Mouse (Mus musculus) neural tube, embryonic 10.5 days (tissue): ENCODE measurements around the gene Myo1g.
A peak's percentile ranks its signal among the peaks of the same experiment; 100 is the strongest.

Experiments
- DNase-seq: peaks from one replicate; pipeline ENCODE4 v3.0.0-alpha.2; 2017; ENCODE audit warnings: low spot score; ENCODE audit errors: extremely low spot score

The Myo1g gene

DNA sequence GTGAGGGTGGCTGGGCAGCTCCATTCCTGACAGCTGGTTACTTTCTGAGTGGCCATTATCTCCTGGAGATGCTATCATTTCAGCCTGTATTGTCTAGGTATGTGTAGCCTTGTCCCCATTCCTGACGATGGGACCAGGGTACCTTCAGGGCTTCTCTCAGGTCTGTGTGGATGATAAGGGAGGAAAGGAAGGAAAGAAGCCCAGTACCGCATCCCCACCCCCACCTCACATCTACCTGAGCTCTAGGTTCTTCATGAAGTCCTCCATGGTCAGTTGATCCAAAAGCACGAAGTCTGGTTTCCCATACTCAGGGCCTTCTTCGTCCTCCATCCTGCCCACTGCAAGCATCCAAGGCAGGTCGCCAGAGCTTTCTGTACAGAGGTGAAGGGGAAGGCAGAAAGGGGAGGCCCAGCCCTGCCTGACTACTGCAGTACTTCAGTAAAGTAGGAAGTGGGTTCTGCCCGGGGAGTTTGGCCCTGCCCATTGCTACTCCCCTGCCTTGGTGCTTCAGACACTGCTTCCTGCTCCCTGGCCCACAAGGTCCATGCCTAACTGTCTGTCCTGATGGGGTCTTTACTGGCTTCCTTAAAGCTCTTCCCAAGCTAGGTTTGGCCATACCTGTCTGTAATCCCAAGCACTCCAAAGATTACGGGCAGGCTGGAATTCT is at the start of gene Myo1g:
Myo1g (minus strand) TSS at position 459 of the 667 bp plus-strand sequence.
- no peak for DNase-seq

DNA sequence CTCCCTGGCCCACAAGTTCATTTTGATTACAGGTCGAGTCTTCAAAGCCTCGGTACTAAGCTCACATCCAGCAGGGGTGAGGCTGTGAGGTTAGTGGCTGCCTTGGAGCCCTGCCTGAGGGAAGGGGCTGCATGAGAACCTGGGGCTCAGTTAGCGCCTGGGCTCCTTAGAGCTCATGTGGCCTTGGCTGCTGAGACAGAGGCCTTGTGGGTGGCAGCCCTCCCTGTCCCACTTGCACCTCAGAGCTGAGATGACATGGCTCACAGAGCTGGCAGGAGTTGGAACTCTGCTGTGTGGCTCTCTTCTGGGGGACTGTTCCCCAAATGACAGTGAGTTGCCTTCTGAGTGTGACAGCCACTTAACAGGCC is 48.6 kb upstream of the Myo1g start:
- no peak for DNase-seq

DNA sequence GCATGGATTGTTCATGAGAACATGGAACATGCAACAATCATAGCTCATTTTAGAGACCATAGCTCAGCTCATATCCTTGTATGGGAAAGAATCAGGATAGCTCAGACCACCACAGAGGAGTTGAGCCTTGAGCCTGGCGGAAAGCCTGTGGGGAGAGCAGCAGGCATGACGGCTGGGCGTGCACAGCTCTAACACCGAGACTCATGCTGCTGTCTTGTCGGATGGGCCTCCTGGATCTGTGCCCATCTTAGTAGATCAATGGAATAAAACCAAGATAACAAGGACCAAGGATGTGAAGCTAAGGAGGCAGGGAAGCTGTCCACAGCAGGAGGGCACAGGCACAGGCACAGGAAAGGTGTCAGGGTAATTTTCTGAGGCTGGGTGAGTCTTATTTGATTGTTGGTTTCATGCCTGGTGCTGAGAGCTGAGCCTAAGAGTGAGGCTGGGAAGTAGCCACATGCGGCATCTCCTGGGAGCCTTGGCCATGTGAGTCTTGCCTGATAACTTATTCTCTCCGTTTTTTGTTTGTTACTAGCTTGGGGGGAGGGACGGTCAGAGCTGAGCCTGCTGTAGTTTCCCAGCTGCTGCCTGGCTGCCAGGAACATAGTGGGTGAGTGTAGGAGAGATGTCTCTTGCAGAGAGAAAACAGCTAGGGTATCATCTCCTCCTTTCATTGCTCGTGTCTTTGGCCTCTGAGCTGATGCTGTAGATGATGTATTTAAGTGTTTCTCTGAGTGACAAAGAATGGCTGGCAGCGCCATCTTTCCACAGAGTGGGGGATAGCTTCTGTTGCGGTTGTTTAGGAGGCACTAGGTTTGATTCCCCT is 48.0 kb upstream of the Myo1g start:
- DNase-seq: no peak

DNA sequence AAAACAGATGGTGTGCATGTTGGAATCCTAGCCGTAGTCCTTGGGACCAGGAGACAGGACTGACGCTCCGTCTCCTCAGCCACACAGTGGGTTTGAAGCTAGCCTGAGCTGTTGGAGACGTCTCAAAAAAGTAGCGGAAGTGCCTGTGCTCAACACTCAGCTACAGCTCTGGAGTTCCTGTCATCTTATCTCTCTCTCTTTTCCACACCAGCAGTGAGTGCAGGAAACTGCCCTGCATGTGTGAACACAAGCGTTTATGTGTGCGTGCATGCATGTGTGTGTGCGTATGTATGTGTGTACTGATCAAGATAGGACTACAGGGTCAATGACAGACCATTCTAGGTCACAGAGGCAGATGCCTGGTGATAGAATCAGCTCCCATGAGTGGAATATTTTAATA is 47.2 kb upstream of the Myo1g start:
- no peak for DNase-seq

DNA sequence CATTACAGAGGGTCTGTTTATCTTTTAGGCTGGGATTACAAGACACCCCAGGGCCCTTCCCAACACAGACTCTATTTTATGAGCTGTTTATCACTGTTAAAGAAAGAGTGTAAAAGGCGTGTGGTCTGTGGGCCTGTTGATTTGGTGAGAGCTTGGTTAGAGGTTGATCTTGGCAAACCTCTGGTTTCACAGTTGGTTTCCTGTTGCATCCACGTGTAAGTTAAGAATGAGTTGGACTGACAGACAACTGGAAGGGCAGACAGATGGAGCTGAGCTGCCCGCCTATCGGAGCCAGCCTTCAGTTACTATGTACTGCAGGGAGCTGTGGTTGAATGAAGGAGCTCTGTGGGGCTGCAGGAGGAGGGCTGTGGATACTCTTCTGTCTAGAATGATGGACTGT is 45.7 kb upstream of the Myo1g start:
- no peak for DNase-seq

DNA sequence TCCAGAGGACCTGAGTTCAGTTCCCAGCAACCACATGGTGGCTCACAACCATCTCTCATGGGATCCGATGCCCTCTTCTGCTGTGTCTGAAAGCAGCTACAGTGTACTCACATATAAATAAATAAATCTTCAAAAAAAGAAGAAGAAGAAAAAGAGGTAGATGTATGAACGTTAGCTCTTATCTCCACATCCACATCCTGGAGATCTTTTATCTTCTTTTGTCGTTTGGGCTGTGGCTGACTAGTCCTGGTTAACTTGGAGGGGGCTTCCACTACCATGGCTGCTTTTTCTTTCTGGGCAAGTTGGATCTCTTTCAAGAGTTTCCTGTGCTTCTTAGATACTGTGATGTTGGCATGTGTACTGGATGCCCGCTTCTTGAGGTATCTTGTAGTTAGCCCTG is 42.4 kb upstream of the Myo1g start:
- DNase-seq: no peak

DNA sequence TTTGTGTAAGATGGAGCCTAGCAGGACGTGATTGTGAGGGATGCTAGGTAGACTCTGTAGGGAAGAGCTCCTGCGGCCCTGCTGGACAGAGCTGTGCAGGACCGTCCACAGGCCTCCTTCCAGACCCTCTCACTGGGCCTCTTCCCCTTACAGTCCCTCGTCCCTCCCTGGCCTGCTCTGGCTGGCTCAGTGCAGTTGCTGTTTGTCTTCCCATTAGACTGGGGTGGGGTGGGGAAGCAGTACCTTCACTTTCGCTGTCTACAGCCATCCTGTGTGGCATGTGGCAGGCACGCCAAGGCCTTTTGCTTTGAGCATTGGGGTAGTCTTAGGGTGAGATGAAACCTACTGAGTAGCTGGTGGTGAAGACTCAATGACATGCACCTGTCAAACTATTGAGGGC is 41.6 kb upstream of the Myo1g start:
- no peak for DNase-seq

DNA sequence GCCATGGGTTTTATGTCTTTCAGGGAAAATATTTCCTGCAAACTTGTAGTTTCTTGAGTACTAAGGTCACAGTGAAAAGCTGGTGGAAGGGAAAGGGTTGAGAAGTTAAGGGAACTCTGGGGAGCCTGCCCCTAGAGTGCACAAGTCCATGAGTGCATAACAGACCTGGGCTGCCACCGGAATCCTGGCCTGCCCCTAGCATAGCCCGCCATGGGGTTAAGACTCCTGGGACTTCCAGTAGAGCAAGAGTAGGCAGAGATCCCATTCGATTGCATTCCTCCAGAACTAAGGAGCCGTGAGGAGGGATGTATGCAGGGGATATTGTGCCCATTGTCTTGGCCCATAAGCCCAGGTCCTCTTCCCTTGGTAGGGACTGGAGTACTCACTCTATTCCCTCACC is 40.7 kb upstream of the Myo1g start:
- DNase-seq: no peak

DNA sequence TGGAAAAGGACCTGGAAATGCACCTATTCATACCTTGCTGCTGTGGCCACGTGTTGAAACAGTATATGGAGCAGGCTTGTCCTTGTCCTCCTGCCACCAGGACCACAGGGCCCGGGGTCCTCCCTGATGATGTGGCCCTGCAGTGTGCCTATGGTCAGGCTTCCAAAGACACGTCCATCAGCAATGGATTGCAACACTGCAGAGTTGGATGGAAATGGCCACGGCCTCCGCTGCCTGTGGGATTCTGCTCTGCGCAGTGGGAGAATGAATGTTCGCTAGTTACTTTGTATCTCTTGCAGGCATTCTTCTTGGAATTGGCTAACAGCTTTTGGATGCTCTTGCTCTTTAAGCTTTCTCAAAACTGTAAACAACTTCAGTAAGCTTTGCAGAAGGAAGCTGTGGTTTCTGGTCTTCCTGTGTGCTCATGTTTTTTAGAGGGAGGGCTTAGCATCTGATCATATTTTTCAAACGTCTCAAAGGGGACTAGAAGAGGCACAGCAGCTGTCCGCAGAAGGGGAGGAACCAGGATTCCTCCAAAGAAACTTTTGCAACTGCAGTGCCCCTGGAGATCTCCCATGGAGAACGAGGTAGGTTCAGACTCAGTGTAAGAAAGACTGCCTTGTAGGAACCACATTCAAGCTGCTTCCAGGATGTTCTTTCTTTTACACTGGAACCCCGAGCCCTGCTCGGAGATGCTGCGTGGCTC is 40.0 kb upstream of the Myo1g start:
- DNase-seq: no peak

DNA sequence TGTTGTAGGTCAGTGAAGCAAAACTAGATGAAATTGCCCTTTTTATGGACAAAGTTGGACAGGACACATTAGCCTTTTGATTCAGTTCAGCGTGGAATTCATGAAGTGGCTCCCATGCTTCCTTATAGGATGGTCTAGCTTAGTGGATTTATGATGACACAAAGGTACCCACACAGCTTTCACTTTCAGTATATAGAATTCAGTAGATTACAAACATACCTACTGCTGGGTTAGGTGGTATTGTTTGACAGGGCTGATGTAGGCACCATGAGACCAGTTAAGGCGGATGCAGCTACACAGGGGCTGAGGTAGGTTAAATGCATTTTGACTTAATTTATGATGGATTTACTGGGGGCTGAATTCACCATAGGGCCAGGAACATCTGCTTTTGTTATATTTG is 39.2 kb upstream of the Myo1g start:
- DNase-seq: no peak

DNA sequence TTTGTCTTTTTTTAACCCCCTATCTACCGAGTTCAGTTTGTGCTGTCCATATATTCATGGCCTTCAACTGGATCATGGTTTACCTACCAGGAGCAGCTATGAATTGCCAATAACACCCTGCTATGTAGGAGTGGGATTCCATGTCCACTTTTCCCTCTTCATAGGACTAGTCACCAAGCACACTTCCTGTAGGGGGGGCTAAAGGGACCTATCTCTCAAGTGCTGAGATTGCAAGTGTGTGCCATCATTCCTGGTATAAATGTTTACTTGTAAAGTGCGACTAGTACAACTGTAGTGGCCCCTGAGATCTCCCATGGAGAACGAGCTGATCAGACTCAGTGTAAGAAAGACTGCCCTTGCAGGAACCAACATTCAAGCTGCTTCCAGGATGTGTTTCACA is 37.5 kb upstream of the Myo1g start:
- no peak for DNase-seq

DNA sequence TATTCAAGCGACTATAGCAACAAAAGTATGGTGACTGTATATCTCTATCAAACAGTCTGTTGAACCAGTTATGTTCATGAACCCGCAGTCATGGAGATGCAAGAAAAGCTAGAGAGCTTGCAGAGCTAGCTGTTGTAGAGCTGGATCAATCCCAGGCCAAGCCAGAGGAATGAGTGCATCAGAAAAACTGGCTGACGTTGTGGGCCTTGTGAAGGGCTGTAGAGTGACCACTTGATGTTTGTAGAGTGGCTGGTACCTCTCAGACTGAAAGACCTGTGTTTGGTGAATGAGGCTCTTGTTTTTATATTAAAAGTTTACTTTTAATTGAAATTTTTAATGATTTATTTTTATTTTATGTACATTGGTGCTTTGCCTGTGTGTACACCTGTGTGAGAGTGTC is 29.4 kb upstream of the Myo1g start:
- no peak for DNase-seq

DNA sequence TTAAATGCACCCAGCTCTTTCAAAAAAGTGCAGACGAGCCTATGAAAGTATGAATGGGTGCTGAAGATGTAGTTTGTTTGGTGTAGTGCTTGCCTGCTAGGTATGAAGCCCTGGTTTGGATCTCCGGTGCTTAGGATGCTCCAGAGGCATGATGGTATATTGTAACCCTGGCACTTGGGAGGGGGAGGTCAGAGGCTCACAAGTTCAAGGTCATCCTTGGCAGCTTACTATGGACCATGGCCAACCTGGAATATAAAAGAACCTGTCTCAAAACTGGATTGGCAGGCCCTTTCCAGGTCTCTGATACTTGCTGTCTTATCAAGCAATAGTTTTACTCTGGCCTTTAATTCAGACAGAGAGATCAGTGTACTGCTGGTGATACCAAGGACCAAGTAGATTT is 29.0 kb upstream of the Myo1g start:
- DNase-seq: no peak

DNA sequence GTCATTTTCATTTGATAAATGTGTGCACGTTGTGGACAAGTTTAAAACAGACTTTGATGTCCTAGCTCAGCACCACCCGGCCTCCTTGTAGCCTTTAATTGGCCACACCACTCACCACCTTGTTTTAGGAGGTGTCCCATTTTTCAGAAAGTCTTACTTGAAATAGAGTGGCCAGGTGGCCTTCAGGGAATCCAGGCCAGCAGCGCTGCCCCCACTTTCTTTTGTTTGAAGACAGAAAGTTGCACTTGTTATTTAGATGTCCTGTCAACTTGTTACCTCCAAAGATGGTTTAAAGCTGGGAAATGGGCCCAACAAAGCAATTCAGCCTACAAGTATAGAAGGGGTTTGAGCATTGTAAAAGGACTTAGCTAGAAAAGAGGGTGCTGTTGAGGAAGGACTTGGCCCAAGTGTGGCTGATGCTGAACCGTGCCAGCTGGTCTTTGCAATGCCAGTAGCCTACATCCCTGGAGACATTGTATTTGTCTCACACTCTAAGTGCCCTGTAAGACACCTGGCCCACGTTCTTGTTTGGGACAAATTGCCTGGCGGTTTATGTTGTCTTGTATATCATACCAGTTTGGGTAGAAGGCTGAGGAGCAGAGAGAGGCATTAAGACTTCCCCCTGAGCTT is 27.0 kb upstream of the Myo1g start:
- no peak for DNase-seq

DNA sequence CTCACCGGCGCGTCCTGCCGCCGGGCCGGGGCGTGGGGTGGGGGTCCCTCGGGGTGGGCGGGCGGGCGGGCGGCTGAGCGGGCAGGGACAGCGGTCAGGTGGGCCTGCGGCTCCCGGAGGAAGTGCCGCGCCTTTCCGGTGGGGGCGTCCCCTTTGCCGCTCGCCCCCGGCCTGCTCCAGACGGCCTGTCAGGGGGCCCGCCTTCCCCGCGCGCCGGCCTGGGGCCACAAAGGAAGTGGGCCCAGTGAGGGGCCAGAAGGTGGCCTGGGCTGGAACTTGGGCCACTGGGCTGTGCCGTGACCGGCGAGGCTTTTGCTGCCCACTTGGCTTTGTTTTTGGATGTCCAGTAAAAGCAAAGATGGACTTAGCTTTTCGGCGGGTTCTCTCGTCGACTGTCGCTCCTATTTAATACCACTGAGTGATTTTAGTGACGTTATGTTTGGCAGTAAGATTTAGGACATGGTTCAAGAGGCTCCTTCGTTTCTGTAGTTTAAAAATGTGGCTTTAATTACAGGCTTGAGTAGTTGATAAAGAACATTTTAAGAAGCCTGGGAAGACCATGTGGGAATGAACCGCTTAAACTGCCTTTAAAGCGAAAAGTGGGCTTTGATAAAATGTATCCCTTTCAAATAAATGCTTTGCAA is 26.4 kb upstream of the Myo1g start:
- DNase-seq: peak; percentile 84

DNA sequence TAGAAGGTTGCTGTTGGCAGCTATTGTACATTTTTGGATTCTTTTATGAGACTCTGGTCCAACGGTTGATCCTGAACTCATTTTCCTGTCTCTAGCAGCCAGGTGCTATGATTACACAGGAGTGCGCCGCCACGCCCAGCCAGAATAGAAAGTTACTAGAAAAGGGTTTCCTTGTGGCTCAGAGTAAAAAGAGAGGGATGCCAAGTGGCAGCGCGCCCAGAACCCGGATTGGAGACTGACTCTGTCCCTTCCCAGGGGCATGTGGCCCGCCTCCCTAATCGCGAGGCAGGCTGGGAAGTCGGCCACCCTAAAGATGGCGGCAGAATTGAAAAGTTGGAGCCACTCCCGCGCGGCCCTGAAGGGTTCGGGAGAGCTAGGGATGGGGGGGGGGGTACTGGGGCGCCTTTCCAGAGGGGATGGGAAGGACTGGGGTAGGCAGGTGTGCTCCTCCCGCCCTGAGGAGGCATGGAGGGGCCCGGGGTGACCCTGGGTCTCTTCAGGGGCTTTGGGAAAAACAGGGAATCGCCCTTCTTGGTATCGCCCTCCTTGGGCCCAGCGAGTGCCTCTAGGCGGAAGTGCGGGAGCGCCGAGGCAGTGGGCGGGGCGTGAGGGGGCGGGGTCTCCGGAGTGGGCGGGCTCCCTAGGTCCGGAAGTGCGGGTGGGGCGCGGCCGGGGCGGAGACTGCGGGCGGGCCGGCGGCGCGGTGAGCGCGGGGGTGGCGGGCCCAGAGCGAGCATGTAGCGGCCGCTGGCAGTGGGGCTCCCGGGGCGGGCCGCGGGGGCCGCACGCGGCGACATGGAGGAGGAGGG is 25.6 kb upstream of the Myo1g start, which contains the start of gene Ccm2:
Ccm2 (plus strand) TSS at position 683 of the 809 bp plus-strand sequence.
- DNase-seq: peak; percentile 100

DNA sequence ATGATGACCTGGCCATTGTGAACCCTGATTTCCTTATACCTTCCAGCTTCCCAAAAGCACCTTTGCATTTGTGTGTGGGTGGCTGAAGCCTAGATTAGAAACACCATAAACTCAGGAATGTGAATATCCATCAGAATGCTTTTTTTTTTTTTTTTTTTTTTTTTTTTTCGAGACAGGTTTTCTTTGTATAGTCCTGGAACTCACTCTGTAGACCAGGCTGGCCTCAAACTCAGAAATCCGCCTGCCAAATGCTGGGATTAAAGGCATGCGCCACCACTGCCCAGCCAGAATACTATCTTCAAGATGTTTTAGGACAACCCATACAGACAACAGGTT is 25.1 kb upstream of the Myo1g start:
- no peak for DNase-seq

DNA sequence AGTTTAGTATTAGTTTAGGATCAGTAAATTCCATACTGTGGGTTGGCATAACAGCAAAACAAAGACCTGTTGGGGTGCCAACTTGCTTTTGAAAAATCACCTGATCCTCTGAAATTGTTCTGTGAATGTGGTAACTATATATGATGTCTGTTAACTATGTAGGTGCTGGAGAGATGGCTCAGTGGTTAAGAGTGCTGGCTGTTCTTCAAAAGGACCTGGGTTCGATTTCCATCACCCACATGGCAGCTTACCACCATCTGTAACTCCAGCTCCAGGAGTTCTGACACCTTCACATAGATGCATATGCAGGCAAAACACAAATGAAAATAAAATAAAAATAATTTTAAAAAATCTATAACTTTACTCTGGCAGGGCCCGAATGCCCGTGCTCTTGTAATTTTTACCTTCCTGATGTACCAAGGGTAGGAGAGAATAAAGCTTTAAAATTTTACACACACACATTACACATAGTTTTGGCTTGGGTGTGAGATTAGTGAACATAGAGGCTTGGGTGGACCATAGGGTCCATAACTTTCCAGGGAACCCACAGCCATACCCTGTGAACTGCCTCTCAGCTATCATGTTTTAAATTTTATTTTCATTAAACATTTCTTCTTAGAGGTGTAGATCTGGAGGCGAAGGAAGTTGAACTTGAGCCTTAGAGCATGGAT is 24.6 kb upstream of the Myo1g start:
- DNase-seq: no peak

DNA sequence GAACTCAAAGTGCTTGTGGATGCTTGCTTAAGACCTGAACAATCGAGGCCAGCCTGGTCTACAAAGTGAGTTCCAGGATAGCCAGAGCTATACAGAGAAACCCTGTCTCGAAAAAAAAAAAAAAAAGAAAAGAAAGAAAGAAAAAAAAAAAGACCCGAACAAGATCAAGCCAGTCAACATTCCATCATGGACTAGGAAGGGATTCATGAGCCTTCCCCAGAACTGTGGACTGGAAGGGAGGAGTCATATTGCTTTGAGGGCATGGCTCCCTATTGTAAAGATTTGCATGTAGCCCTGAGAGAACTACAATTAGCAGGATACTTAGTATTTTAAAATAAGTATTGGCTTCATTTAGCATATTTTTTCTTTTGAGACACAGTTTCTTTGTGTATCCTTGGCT is 23.9 kb upstream of the Myo1g start:
- DNase-seq: no peak

DNA sequence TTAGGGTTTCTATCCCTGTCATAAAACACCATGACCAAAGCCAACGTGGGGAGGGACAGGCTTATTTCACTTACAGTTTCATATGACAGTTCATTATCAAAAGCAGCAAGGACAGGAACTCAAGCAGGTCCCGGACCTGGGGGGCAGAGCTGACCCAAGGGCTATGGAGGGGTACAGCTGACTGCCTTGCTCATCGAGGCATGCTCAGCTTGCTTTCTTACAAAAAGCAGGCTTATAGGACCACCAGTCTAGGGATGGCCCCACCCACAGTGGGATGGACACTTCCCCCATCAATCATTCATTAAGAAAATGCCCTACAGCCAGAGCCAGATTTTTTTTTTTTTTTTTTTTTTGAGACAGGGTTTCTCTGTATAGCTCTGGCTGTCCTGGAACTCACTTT is 10.0 kb upstream of the Myo1g start:
- no peak for DNase-seq
